Mouse (Mus musculus) T-helper 2 cell (primary cell): ENCODE data around the gene Evi5.

Experiments
- in situ Hi-C: fragments of 300-600 bp; cut with MboI, MseI; formaldehyde crosslinking; loops from one replicate; pipeline ENCODE4 v1.15.1; 2025; ENCODE audit warnings: high pct_unique_total_duplicates

Evi5 gene

DNA sequence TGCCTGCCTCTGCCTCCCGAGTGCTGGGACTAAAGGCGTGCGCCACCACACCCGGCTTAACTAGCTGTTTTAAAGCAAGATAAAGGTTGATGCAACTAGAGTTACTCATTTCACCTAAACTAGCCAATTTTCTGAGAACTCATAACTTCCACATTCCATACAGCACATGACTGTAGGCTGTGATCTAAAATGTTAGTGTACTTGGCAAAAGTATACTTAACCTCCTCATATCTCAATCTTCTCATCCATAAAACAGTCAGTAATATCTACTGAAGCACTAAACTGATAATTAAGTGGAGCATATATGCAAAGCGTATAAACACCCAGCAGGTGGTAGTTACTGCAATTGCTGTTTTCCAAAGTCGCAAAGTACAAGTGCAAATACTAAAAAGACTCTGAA, 1.6 kb downstream of the Evi5 start:
- in situ Hi-C loops, result no loop called here

DNA sequence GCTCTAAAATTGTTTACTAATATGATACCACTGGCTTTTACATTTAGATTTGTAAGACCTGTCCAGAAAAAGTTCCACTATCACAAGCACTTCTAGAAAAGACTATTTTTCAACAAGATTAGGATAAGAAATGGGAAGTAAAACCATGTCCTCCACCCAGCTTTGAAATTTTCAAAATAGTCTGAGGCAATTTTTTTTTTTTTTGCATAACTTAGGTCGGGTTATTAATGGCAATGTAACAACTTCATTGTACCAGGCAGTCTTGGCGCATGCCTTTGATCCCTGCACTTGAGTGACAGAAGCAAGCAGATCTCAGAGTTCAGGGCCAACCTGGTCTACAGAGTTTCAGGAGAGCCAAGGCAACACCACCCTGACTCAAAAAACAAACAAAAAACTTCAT, 5.2 kb downstream of the Evi5 start:
- in situ Hi-C loops, result no loop called here

DNA sequence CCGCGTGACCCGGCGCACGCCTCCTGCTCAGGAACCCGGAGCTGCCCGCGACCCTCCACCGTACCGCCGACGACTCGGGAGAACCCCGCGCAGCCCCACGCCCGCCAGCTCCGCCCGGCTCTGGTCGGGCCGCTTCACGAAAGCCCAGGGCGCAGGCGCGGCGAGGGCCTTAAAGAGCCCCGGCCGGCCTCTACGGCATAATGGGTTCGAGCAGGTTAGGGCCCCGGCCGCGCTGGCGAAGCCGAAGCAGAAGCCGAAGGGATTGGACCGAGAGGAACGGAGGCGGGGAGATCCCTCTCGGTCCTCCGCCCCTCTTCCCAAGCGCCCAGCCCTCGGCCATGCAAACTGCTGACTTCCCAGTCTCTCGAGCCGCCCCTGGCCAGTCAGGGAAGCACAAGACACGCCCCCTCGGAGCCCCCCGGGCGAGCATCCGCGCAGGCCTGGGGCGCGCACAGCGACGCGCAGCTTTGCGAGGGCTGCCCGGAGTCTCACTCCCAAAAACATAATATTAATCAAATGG, 5.9 kb downstream of the Evi5 start:
- in situ Hi-C loops, result no loop called here

DNA sequence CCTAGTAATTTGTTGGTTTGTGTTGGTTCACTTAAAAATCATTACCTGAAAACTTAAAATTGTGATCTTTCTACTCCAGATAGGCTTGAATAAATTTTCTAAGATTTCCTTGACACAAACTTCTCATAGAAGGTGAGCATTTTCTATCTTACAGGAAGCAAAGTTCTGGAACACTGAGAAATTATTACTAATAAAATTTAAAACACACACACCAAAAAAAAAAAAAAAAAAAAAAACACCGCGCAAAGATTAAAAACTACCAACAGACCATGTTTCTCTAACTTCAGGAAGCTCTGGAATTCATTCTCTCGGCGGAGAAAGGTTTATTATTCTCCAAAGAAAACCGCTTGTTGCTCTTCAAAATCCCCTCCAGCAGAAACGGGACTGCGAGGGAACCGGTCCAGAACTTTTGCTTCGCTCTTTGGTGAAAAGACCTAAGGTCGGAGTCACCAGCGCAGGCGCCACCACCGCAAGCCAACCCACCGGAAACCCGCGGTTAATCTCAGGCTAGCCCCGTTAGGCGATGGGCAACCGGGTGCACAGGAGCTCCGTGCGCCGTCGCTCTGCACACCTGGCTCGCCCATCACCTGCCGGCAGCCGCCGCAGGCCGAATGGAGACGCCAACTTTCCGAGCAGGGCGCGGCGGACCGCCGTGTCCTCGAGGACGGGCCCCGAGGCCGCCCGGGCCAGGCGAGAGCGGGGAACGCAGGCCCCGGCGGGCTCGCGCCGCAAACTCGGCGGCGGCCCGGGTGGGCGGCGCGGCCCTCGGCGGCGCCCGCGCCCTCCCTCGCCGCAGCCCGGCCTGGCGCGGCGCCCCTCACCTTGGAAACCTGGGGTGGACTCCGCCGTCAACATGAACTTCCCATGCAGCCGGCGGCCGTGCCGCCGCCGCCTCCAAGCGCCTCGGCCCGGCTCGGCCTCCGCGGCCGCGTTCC, 6.7 kb downstream of the Evi5 start:
- in situ Hi-C loops, result no loop called here

DNA sequence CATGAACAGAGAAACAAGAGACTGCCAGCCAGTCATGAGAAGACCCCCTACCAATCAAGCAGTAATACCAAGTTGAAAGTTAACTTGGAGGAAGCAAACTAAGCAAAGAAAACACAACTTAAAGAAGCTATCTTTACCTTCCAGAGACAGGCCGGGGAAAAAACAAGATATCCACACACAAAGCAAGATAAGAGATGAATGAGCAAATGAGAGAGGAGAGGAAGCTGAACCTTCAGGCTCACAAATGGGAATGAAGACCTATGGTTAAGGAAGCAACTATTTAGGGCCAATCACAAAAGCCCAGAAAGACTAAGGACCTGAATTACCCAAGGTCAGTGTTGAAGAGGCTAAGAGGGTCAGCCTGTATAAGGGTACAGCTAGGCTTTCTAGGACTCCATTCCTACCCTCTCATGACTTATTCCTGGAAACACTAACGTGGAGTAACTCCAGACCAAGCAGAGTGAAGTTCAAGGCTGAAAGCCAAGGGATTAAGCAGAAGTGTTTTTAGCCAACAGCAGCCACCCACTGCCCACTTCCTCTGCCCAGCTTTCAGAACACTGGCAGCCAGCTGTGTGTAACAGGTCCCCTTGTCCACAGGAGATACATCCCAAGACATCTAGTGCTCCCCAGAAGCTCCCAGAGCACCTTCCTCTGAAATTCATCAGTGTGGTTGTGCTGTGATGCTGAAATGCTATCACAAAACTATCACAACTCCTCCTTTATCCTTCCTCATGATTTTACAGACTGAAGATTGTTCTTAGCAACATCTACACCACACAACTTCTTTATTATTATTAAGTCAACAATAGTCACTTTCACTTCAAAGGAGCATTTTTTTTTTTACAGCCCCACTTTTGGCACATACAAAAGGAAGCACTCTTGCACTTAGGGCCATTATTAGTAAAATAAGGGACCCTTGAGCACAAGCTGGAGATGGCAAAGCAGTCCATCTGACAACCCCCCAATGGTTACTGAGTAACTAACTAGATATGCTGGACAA, 8.5 kb downstream of the Evi5 start:
- in situ Hi-C loops, result no loop called here

DNA sequence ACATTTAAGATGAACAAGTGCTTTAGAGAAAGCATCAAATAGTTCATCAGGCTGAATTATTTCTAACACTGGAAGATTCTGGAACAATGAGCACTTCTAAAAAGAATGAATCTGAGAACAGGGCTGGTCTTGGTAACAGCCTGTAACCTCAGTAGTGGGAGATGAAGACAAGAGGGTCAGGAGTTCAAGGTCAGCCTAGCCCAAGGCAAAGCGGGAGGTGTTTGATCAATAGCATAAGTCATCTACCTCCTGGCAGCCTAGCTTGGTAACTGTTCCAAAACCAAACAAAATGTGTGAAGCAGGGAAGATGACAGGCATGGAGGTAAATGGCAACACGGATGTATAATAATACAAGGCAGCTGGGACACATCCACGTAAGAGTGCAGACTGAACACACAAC, 10.9 kb downstream of the Evi5 start:
- in situ Hi-C loops, result no loop called here

DNA sequence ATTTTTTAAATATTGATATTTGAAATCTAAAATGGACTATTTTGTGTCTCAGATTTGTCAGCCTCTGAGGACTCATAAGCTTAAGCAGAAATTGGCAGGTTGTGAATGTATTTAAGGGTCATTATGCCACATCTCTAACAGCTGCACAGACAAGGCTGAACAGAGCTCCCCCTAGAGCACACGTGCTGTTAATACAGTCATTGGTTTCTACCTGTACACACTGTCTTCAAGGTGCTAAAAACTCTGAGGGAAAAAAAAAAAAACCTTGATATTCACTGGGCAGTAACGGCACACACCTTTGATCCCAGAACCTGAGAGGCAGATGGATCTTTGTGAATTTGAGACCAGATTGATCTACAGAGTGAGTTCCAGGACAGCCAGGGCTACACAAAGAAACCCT, 15.9 kb downstream of the Evi5 start:
- in situ Hi-C loops, result no loop called here

DNA sequence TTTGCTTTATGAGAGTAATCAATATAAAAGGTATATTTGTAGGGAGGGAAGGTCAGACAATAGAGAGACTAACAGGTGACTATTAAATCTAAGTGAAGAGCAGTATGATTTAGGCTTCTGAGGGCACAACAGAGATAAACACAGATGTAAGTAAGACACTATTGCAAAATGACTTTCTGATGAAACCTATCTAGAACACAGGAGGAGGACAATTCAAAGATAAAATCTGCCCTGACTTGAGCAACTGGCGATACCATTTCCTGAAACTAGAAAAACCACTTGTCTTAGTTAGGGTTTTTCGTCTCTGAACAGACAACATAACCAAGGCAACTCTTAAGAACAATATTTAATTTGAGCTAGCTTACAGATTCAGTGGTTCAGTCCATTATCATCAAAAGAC, 19.4 kb downstream of the Evi5 start:
- in situ Hi-C loops, result no loop called here

DNA sequence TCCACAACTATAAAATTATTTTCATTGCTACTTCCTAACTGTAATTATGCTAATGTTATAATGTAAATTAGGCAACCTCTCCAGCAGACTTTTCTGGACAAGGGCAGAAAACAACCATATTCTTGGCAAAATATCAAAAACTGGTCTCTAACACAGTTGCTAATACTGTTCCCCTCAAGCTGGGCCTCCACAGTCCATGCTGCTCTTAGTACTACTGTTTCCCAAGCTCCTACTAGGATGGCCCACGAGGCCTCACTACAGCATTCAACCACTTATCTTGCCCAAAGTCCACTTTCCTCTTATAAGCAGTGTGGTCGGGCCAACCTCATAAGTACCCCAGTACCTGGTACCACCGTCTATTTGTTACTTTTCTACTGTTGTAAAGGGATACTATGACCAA, 20.4 kb downstream of the Evi5 start:
- in situ Hi-C loops, result no loop called here

DNA sequence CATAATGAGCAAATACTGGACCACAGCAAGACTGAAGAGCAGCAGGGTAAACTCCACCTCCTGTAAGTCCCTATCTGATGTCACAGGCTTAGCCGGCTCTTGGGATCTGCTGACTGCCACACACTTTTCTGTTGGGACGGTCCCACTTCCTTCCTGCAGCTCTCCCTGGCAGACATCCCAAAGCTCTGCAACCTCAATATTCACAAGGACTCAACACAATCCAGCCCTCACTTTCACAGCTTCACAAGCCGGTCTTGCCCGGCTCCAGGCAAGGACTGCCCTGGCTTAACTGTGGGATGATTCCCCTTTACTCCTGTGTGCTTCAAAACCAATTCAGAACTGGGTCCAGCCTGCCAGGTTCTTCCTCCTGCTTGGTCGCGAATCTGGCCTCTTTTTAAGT, 21.1 kb downstream of the Evi5 start:
- in situ Hi-C loops, result no loop called here

DNA sequence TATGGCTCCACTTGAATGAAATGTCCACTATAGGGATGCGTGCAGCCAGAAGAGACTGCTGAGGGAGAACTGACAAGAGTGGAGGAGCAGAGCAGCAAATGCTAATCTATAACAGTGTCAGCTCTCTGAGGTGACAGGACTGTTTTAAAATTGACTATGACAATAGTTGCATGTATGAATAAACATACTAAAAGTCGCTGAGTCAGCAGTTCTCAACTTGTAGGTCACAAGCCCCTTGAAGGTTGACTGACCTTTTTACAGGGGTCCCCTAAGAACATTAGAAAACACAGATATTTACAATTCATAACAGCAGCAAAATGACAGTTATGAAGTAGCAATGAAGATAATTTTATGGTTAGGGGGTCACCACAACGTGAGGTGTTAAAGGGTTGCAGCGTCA, 25.9 kb downstream of the Evi5 start:
- in situ Hi-C loops, result no loop called here

DNA sequence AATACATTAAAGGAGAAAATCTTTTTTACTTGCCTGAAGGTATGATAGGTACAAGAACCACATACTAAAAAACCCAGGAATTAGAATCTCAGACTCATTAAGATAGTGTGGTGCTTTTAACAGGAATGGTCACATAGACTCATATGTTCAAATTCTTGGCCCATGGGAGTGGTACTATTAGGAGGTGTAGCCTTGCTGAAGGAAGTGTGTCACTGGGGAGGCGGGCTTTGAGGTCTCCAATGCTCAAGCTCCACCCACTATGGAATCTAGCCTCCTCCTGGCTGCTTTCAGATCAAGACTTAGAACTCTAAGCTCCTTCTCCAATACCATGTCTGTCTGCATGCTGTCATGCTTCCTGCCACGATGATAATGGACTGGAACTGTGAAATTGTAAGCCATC, 27.1 kb downstream of the Evi5 start:
- in situ Hi-C loops, result no loop called here

DNA sequence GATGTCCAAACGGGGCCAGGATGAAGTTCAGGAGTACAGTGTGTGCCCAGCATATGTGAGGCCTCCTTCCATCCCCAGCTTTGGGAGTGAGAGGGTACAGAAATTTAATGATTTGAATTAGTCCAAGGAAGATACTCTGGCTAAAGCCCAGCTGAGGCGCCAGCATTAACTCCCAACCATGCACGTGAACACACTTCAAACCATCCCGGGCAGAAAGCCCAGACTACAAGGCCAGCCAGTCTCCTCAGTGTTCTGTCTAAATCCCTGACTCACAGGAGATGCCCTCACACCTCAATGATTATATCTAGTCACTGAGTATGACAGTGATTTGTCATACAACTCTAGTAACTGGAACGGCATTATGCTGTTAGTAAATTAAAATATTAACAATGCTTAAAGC, 27.6 kb downstream of the Evi5 start:
- in situ Hi-C loops, result no loop called here

DNA sequence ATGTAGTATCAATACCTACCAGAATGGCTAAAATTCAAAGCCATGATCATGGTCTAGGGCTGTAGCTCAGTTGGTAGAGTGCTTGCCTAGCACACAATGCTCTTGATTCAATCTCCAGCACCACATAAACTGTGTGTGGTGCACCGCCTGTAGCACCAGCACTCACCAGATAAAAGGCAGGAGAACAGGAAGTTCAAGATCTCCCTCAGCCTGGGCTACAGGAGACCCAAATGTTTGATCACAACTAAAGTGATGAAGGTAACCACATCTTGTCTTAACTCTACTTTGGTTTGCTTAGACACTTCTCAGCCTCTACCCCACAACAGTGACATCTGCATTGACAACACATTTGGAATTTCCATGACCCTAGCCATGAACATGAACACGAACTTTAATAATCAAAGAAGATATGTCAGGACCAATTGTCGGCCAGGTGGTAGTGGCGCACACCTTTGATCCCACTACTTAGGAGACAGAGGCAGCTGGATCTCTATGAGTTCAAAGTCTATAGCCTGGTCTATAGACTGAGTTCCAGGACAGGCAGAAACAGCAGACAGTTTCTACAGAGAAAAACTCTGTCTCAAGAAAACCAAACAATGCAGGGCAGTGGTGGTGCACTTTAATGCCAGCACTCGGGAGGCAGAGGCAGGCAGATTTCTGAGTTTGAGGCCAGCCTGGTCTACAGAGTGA, 34.2 kb downstream of the Evi5 start:
- in situ Hi-C loops, result no loop called here

DNA sequence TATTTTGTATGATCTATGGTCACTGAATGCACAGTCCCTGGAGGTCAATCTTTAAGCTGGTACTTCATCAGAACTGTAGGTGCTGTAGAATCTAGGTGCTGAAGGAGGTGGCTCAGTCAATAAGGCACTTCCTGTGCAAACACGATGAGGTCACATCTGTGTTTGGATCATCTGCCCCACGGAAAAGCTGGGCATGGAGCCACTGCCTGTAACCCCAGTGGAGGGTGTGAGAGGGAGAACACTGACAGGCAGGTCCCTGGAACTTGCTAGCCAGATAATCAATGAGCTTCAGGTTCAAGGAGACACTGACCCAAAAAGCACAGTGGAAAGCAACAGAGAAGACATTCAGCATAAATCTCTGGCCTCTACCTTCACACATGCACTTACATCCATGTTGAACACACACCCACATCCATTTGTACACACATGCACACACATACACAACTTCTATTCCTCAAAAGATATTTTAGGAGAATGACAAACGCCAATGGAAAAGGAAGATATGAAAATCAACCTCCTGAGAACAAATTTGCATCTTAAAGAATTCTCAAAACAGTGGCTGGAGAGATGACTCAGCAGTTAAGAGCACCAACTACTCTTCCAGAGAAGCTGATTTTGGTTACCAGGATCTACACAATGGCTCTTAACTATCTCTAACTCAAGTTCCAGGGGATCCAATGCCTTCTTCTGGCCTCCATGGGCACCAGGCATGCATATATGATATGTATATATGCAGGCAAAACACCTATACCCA, 35.8 kb downstream of the Evi5 start:
- in situ Hi-C loops, result no loop called here

DNA sequence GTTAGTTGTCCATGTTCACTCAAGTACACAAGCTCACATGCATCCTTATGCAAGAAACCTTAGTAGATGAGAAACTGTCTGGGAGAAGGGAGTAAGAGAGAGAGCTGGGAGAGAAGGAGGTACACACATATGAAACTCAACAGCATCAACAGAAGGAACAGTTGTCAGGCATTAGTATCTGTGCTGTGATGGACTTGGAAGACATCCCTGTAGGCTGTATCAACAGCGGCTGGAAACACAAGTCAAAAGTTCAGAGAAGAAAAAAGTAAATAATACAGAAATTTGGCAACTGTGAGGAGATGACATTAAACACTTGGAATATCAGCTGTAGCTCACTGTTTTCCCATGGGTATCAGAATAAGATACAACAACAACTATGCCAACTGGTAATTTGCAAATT, 40.6 kb downstream of the Evi5 start:
- in situ Hi-C loops, result no loop called here

DNA sequence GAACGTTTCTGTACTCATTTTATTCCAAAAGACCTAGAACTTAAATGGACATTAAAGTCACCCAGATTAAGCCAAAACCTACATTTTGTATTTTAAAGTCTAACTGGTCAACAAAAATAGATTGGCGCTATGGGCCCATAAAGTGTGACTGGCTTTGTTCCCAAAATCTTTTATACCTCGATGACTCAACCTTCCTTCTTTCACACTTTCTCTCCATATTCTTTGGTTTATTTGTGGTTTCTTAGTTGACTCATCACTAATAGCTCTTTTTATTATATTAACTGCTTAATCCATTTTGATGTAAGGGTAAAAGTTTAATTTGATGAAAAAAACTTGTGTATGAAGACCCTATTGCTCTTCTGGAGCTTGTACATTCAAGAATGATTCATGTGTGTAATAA, 43.6 kb downstream of the Evi5 start:
- in situ Hi-C loops, result no loop called here

DNA sequence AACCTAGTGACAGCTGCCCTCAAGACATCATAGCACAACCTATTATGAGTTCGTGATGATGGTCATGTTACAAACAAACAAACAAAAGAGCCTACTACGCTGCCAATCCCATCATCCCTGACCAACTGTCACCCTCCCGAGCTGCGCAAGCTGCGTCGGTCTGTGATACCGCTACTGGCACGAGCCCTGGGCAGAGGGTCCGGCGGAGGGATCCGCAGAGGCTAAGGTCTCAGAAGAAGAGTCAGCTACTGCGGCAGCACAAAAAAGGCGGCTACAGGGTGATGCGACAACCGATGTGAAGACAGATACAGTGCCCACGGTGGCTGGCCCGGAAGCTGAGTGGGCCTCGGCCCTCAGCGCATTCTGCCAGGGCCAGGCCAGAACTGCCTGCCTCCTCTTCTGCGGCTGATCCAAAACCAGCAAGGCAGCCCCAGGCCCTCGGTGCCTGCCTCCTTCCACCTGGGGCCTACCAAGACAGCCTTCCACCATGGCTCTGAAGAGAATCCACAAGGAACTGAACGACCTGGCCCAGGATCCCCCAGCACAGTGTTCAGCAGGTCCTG, 44.8 kb downstream of the Evi5 start, which contains the start of gene Ube2d2b:
Gene Ube2d2b (plus strand): TSS at position 102 of the 563 bp plus-strand sequence.
- in situ Hi-C loops, result no loop called here

DNA sequence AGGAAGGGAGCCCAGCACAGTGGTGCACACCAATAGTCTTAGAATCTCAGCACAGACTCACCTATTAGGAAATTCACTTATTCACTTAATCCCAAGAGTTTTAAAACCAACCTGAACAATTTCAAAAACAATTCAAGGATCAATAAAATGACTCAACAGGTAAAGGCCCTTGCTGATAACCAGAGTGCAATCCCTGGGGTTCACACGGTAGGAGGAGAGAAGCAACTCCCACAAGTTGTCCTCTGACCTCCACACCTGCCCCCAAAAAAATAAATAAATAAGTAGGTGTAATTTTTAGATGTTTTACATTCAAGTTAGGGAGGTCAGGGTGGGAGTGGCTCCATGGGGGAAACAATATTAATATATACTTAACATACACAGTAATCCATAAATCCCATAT, 52.4 kb downstream of the Evi5 start:
- in situ Hi-C loops, result no loop called here

DNA sequence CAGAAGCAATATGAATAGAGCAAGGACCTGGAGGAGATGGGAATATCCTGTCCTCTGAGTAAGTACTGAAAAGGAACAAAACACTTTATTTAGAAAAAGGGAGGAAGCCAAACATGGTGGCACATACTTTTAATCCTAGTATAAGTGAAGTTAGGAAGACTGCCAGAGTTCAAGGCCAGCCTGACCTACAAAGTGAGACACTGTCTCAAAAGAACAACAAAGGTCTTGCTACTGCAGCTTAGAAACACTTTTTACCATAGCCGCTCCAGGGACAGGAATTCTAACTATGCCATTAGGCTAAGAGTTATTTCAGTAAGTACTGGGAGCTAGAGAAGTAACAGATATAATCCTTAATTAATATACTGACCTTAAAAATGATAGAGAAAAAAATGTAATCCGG, 60.3 kb downstream of the Evi5 start:
- in situ Hi-C loops, result no loop called here

DNA sequence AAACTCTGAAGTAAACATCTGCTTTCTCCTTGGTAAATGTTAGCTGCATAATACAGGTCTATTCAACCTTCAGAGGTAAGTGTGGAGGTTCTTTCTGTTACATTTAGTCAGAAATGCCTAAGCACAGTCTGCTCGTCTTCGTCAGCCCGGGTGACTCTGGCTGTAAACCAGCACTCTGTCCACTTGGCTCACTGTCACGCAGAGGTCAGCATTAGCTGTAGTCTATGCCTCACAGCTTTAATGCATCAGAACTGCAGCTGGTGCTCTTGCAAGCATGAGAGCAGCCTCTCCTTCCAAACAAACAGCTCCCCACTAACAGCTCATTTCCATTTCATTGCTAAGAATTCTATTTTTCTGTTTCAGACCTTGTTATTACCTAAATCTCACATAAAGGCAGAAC, 67.4 kb downstream of the Evi5 start:
- in situ Hi-C loops, result no loop called here
